Mouse (Mus musculus) CD4-positive, CD25-positive, alpha-beta regulatory T cell, adult 2 months (primary cell): ENCODE results near the gene Camk1d.

Source experiments
- DNase-seq: peaks from one replicate; pipeline ENCODE4 v3.0.0-alpha.2; 2012; ENCODE audit warnings: low read depth, low spot score

The Camk1d gene

DNA sequence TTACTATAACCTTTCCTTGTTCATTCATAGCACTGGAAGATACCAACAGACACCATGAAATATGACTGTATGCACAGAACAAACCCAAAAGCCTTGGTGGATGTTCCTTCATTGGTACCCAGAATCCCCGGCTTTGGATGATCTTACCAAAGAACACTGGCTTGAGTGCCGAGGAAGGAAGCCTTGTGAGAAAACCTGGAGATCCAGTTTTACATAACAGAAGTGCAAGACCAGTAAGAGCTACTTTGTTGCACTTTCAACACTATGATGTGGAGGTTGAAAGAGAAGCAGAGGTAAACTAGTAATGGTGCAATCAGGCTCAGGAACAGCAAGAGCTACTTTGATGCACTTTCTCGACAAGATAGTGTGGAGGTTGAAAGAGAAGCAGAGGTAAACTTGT is 234.4 kb downstream of the Camk1d start:
- DNase-seq: no peak

- no peak for DNase-seq
Observed at GRCm38 (mm10) chr2:5478709-5479108, 235.6 kb downstream of the Camk1d start.

DNA sequence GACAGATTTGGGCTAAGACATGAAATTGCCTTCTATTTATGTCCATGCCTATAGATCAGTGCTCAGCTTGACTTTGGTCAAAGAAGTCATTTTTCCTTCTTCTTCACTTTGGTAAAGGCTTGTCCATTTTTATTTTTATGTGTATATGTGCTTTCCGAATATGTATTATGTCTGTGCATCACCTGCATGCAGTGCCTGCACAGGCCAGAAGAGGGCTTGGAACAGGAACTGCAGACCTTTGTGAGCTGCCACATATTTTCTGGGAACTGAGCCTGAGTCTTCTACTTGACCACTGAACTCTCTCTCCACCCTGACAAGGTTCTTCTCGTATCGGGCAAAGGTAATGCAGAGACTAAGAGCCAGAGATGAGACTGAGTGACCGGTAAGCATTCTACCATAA is 236.1 kb downstream of the Camk1d start:
- DNase-seq: peak; percentile 11

- DNase-seq: no peak
Observed at GRCm38 (mm10) chr2:5477525-5477924, 236.8 kb downstream of the Camk1d start.

- no peak for DNase-seq
Observed at GRCm38 (mm10) chr2:5469366-5469941, 244.9 kb downstream of the Camk1d start.

GRCm38 (mm10) chr2:5467537-5467936 is 246.8 kb downstream of the Camk1d start:
- DNase-seq: no peak

DNA sequence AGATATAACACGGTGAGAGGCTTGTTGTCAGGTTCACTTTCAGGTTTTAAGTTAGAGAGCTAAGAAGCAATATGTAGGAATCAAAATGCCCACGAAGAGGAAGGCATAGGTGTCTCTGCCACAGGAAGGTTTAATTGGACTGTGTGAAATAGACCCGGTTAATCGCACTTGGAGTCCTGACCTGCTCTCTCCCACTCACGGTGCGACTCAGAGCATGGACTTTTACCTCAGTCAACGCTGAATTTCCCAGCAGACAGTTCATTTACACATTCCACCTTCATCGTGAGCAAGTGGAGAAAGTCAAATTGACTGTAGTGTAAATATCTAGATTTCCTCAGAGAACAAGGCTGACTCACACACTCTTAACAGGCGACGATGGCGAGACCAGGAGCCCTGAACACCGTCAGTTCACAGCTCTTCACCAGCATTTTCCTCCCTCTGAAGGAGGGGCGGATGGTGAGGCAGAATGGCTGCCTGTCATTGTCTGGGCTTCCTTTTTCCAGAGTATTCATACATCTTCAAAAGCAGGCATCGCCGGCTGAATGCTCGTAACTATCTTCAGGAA is 255.6 kb downstream of the Camk1d start:
- DNase-seq: no peak

DNA sequence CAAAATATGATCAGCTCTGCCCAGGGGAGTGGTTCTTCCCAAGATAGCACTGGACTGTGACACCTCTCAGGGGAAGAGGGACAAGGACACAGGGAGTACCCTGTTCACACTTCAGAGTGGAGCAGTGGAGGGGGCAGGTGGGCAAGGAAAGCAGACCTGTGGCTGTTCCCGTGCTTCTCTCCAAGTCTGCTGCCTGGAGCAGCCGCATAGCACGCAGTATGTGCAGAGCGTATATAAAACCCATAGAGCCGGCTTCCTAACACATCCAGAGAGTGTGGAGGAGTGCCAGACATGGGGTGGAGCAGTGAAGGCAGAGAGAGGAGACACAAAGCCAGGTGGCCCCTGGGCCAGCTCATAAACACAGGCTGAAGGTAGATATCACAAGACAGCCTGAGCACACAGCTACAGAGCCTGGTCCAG is 256.2 kb downstream of the Camk1d start:
- no peak for DNase-seq

GRCm38 (mm10) chr2:5456108-5456507 is 258.2 kb downstream of the Camk1d start:
- DNase-seq: no peak

DNA sequence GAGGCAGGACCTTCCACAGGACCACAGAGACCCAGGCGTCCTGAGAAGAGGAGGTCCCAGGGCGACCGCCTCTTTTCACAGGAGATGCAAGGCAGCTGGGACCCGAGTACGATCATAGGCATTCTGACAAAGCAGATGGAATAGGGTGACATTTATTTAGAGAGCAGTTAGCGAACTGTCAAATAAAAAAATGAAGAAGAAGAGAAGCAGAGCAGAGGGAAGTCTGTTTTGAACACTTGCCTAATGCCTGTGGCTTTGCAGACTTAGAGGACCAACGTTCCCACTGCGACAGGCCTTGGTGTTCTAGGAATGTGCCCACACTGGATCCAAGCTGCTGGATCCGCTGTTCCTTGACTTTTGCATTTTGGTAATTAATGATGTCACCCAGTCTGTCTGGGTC is 259.5 kb downstream of the Camk1d start:
- no peak for DNase-seq

DNA sequence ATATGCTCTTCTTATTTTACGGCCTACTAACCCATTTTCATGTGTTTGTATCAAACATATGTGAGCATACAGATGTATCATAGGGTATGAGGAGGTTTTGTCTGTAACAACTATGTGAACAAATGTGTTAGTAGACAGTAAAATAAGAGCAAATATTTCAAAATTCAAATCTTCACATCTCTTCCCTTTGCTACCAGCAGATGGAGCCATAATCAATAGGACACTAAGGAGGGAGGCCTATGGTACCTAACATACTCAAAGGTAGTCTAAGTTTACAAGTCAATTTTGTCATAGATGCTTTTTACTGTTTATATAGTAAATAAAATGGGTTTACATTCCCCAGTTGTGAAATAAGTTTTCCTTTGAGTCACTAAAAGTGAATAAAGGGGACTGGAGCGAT is 262.7 kb downstream of the Camk1d start:
- DNase-seq: peak; percentile 66

DNA sequence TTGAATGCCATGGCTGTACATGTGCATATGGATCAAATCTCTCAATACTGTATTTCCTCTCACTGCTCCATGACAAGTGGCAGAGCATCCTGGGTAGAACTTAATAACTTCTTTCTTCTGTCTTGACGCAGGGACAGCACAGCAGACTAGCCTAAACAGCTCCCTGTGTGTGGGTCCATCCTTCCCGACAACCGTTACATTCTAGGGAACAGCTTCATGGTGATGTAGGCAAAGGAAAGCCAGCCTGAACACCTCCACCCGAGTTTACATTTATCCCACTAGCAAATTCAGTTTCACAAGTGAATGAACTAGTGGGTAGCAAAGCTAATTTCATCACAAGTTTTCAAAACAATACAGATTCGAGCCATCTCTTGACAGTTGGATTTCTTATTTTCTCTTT is 269.0 kb downstream of the Camk1d start:
- no peak for DNase-seq

DNA sequence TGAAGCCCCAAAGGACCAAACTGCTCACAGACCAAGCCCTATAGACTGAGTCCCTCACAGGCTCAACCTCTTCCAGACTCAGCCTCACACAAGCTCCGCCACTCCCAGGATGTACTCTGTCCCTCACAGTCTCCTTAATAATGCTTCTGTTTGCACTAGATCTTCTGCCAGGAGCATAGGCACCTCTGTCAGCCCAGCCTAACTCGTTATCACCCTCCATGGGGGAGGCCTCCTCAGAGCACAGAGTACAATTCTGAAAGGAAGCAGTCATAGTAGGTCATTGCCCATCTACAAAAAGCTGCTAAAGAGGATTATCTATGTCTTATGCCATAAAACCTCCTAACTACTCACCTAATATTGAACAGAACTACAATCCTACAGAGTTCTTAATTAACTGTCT is 276.6 kb downstream of the Camk1d start:
- no peak for DNase-seq

DNA sequence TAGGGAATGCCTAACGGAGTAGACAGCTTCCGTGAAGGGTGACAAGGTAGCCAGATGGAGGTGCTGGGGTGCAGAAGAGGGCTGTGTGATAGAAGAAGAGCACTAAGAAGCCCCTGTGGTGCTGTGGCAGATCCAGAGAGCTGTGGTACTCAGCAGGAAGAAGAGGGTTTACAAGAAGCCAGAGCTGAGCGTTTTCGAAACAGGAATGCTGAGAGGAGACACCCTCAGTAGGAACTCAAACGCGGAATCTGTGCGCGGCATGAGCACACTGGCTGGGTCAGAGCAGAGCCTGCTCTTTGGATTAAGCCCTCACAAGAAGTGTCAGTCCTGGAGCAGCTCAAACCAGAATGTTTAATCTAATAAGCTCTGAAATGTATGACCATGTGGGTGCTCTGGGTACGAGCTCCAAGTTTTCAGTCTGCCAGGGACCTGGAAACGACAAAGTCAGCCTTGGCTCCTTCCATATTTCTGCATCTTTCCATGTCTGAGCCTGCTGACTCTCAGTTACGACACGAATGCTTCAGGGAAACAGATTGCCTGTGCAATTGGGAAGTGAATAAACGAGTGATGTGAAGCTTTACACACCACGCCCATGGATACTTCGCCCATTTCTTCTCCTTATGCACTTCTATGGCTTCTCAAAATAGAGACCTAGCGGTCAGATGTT is 278.6 kb downstream of the Camk1d start:
- DNase-seq: no peak

DNA sequence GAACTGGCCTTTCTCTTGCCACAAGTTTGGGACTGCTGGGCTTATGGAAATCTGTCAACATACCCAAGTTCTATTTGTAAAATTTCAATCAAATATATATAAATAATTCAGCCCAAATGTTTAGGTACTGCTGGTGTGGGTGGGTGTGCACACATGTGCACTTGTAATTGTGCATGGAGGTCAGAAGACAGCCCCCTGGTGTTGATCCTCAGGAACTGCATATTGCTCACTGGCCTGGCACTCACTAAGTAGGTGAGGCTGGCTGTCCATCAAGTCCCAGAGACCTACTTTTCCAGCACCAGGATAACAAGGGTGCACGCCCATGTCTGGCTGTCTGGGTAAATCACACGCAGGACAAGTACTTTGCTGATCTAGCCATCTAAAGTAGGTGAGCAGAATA is 283.0 kb downstream of the Camk1d start:
- DNase-seq: peak; percentile 63

GRCm38 (mm10) chr2:5429921-5430320 is 284.4 kb downstream of the Camk1d start:
- DNase-seq: no peak

GRCm38 (mm10) chr2:5426110-5426509 is 288.2 kb downstream of the Camk1d start:
- DNase-seq: no peak

DNA sequence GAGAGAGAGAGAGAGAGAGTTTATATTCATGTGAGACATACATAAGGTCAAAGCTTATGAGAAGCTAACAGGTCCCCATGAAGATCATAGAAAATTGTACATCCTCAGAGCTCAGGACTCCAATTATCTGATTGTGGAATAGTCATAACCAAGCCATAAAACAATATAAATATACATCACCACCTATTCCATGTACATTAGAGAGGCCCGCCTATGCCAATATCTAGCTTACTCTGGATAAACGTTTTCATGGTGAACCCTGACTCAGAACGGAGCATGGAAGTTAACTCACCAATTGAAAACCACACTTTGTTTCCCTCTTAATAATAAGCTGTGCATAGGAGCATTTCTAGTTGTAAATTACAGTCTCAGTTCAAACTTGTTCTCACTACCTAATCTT is 288.7 kb downstream of the Camk1d start:
- DNase-seq: no peak

DNA sequence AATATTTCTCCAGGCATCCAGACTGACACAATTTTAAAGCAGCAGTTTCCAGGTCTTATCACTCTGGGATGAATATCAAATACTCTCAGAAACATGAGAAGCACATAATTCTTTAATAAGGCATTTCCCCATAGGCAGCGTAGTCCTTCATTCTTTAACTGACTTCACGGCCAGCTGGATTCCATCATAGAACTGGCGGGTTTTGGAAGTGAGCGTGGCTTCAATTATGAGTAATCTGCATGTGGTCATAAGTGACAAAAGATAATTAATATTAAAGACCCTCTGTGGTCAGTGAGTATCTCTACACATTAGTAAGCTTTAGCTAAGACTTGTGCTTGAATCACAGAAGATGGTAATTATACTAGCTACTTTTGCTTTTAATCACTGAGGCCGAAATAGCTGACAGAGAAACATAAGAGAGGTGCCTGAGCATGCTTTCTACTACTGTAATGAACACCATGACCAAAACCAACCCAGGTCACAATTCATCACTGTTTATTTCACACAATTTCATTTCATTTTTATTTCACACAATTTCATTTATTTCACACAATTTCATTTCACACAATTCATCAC is 293.6 kb downstream of the Camk1d start:
- DNase-seq: no peak

GRCm38 (mm10) chr2:5418802-5419201 is 295.5 kb downstream of the Camk1d start:
- DNase-seq: no peak

- DNase-seq: peak; percentile 30
Observed at GRCm38 (mm10) chr2:5417158-5418032, 296.9 kb downstream of the Camk1d start.

- DNase-seq: no peak
Observed at GRCm38 (mm10) chr2:5411774-5412173, 302.5 kb downstream of the Camk1d start.
